Mouse (Mus musculus): ENCODE measurements around the gene Arhgap25. TPM values are rescaled to one million over a fixed set of nuclear protein-coding genes. Genes with fewer than 3 reads are reported as not detected.

The Arhgap25 gene
- under 1 TPM in 1 of 2 experiments, not detected in 1; 0.02 TPM for polyA plus RNA-seq (2012; fragmentation: generic; extraction: Trizol)

DNA sequence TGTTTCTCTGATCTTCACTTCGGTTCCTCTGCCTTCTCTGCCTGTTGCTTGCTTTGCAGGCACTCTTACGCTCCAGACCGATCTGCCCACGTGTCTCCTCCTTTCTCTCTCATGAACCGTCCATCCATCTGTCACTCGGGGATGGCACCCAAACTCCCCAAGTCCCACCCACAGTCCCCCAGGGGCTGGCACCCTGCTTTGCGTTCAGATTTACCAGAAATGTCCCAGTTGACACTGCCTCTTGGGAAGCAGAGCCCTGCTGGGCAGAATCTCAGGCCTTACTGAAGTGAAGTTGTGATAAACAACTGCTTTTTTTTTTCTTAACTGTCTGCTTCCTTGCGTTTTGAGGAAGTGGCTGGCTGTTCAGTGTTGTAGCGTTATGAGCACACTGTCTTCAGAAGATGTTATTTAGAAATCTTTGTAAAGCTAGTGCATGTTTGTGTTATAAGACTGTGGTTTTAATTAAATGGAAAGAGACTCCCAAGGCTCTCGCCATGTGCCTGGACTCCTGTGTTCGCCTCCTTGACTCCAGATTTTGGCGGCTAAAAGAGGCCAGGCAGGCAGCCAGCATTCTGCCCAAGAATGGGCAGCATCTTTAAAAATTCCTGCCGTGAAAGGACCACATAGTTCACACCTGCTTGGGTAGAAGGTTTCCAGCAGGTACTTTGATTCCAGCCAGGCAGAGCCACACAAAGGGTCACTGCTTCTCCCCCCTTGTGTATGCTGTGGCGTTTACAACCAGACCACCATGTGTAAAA, at the start of gene Arhgap25:
Arhgap25 (minus strand) TSS at position 307 of the 758 bp plus-strand sequence.

DNA sequence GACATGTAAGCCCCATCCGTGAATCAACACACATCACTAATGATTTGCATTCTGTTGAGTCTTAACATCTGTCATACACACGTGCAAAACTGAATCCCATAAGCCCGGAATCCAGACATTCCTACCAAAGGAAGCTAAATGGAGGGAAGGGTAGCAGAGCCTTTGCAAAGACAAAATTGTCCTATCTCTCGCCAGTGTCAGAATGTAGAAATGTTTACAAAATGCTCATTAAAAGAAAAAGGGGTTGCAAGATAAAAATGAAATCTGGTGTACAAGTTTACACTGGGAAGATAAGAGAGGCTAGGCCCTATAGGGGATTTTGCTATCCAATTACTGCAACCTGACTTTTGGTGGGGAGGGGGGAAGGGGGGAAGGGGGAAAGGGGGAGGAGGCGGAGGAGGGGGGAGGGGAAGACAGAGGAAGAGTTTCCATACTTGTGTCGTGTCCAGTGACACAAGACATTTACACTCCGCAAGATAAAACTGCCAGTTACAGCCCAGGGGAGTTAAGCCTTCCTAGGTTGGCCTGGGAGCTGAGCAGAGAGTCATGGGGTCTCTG, 104.5 kb downstream of the Arhgap25 start, which contains the start of gene Bmp10:
Bmp10 (plus strand) TSS at position 508 of the 558 bp plus-strand sequence.

Other genes starting within 250 kb of the Arhgap25 start
- 10 to 100 TPM in 1 of 2 experiments, under 1 TPM in 1; 0.59 to 15.2 TPM for gene Antxr1, start 197.4 kb downstream of the Arhgap25 start, polyA plus RNA-seq (2012; fragmentation: generic; extraction: Trizol)
- not detected for gene Gkn1, start 182.3 kb downstream of the Arhgap25 start, polyA plus RNA-seq (2012; fragmentation: generic; extraction: Trizol)
- not detected for gene Gkn2, start 159.9 kb downstream of the Arhgap25 start, polyA plus RNA-seq (2012; fragmentation: generic; extraction: Trizol)
- not detected for gene Gkn3, start 144.3 kb downstream of the Arhgap25 start, polyA plus RNA-seq (2012; fragmentation: generic; extraction: Trizol)
- not detected for gene Bmp10, start 104.3 kb downstream of the Arhgap25 start, polyA plus RNA-seq (2012; fragmentation: generic; extraction: Trizol)
- gene Prokr1, start 57.5 kb upstream of the Arhgap25 start, polyA plus RNA-seq (2012; fragmentation: generic; extraction: Trizol), result 1 to 10 TPM in 1 of 2 experiments, not detected in 1; 1.2 TPM
- 1 to 10 TPM; 1.2 to 7.8 TPM for gene Aplf, start 138.9 kb upstream of the Arhgap25 start, polyA plus RNA-seq (2012; fragmentation: generic; extraction: Trizol)
- under 1 TPM in 1 of 2 experiments, not detected in 1; 0.02 TPM for gene Efcc1, start 197.6 kb upstream of the Arhgap25 start, polyA plus RNA-seq (2012; fragmentation: generic; extraction: Trizol)
- under 1 TPM in 1 of 2 experiments, not detected in 1; 0.15 TPM for gene Gp9, start 244.8 kb upstream of the Arhgap25 start, polyA plus RNA-seq (2012; fragmentation: generic; extraction: Trizol)